Mouse (Mus musculus): ENCODE measurements around the gene Gpatch3. TPM values are rescaled to one million over a fixed set of nuclear protein-coding genes. Genes with fewer than 3 reads are reported as not detected.

The Gpatch3 gene
- total and polyA plus RNA-seq, 3 experiments = 1.9 to 5.0 (median 3.4) TPM

- Histone ChIP-seq H3K36me3 (ENCODE audit: control insufficient read depth, insufficient read depth, low read length) (no peaks in the 10 kb centered on the region), H3K9ac (ENCODE audit: low read depth, low read length) (no peak overlapping the region), H3K79me2 (replicated peaks; ENCODE audit: control insufficient read depth, insufficient read depth, low read length) (no peaks in the 10 kb centered on the region), H3K4me3 (no peak overlapping the region), H3K27me3 (ENCODE audit: control insufficient read depth, insufficient read depth, low read length) (no peaks in the 10 kb centered on the region), H3K27ac (no peak overlapping the region), H3K4me1 (ENCODE audit: control insufficient read depth, insufficient read depth, low read length) (no peaks in the 10 kb centered on the region; the same call in 1 of the 2 replicates)
- intact Hi-C loops (cut with DNase I) = loop anchor here (5.0 kb wide), 1 partner anchor 36 kb away; no protein-coding TSS in a partner anchor
- no peak for TF ChIP-seq POLR2A (IDR thresholded peaks at IDR 0.05; ENCODE audit: insufficient read depth, low read depth, low read length)
- no peak for TF ChIP-seq EP300 (IDR thresholded peaks at IDR 0.05; ENCODE audit: insufficient read depth, low read depth, low read length)
- no peak for TF ChIP-seq CTCF (IDR thresholded peaks at IDR 0.05)
- no peak for DNase-seq
- WGBS = 82% methylated on average over 6 of the region's 6 CpGs
Measured at GRCm38 (mm10) chr4:133596084-133596483, 21.5 kb downstream of the Gpatch3 start.

GRCm38 (mm10) chr4:133598616-133599015, 24.1 kb downstream of the Gpatch3 start:
- DNase-seq = no peak
- WGBS = 53% methylated on average over 4 of the region's 4 CpGs
- no peaks in the 10 kb centered on the region for H3K79me2 ChIP-seq (replicated peaks; ENCODE audit: control insufficient read depth, insufficient read depth, low read length)
- no peak overlapping the region for H3K27ac ChIP-seq
- 0 out of 2 replicates have a peak, but pooled peaks cover 1% of the 10 kb centered on the region for H3K4me1 ChIP-seq (ENCODE audit: control insufficient read depth, insufficient read depth, low read length)
- intact Hi-C loops (cut with DNase I) = loop anchor here (5.0 kb wide), 1 partner anchor 34 kb away; no protein-coding TSS in a partner anchor
- no peaks in the 10 kb centered on the region for H3K27me3 ChIP-seq (ENCODE audit: control insufficient read depth, insufficient read depth, low read length)
- no peaks in the 10 kb centered on the region for H3K36me3 ChIP-seq (ENCODE audit: control insufficient read depth, insufficient read depth, low read length)
- no peak overlapping the region for H3K9ac ChIP-seq (ENCODE audit: low read depth, low read length)
- no peak overlapping the region for H3K4me3 ChIP-seq
- no peak for TF ChIP-seq CTCF (IDR thresholded peaks at IDR 0.05)
- no peak for TF ChIP-seq EP300 (IDR thresholded peaks at IDR 0.05; ENCODE audit: insufficient read depth, low read depth, low read length)
- no peak for TF ChIP-seq POLR2A (IDR thresholded peaks at IDR 0.05; ENCODE audit: insufficient read depth, low read depth, low read length)

- Histone ChIP-seq H3K9ac (ENCODE audit: low read depth, low read length) (peak overlapping the region; percentile 61), H3K36me3 (ENCODE audit: control insufficient read depth, insufficient read depth, low read length) (no peaks in the 10 kb centered on the region), H3K4me3 (peak overlapping the region; percentile 69), H3K79me2 (replicated peaks; ENCODE audit: control insufficient read depth, insufficient read depth, low read length) (no peaks in the 10 kb centered on the region), H3K27me3 (ENCODE audit: control insufficient read depth, insufficient read depth, low read length) (no peaks in the 10 kb centered on the region), H3K27ac (peak overlapping the region; percentile 60), H3K4me1 (ENCODE audit: control insufficient read depth, insufficient read depth, low read length) (0 out of 2 replicates have a peak, but pooled peaks cover 1% of the 10 kb centered on the region)
- WGBS = 18% methylated on average over 7 of the region's 7 CpGs
- intact Hi-C loops (cut with DNase I) = loop anchor here (5.0 kb wide), 1 partner anchor 33 kb away; no protein-coding TSS in a partner anchor
- DNase-seq = no peak
- no peak for TF ChIP-seq POLR2A (IDR thresholded peaks at IDR 0.05; ENCODE audit: insufficient read depth, low read depth, low read length)
- no peak for TF ChIP-seq EP300 (IDR thresholded peaks at IDR 0.05; ENCODE audit: insufficient read depth, low read depth, low read length)
- TF ChIP-seq CTCF (IDR thresholded peaks at IDR 0.05) = no peak
Measured at GRCm38 (mm10) chr4:133599116-133599515, 24.6 kb downstream of the Gpatch3 start.

GRCm38 (mm10) chr4:133599571-133600073, 25.1 kb downstream of the Gpatch3 start:
- no peaks in the 10 kb centered on the region for H3K27me3 ChIP-seq (ENCODE audit: control insufficient read depth, insufficient read depth, low read length)
- no peaks in the 10 kb centered on the region for H3K36me3 ChIP-seq (ENCODE audit: control insufficient read depth, insufficient read depth, low read length)
- intact Hi-C loops (cut with DNase I) = loop anchor here (5.0 kb wide), 1 partner anchor 33 kb away; no protein-coding TSS in a partner anchor
- WGBS = under 1% methylated on average over 50 of the region's 50 CpGs
- H3K4me3 ChIP-seq = peak overlapping the region; percentile 69
- 0 out of 2 replicates have a peak, but pooled peaks cover 1% of the 10 kb centered on the region for H3K4me1 ChIP-seq (ENCODE audit: control insufficient read depth, insufficient read depth, low read length)
- H3K9ac ChIP-seq (ENCODE audit: low read depth, low read length) = peak overlapping the region; percentile 61
- TF ChIP-seq CTCF (IDR thresholded peaks at IDR 0.05) (peak; percentile 18; the same call in 1 of the 2 replicates), POLR2A (IDR thresholded peaks at IDR 0.05; ENCODE audit: insufficient read depth, low read depth, low read length) (no peak; the same call in 1 of the 2 replicates)
- peak; percentile 91 to 95 for DNase-seq
- H3K79me2 ChIP-seq (replicated peaks; ENCODE audit: control insufficient read depth, insufficient read depth, low read length) = no peaks in the 10 kb centered on the region
- peak overlapping the region; percentile 60 for H3K27ac ChIP-seq

- DNase-seq = no peak
- Histone ChIP-seq H3K27ac (no peak overlapping the region), H3K36me3 (ENCODE audit: control insufficient read depth, insufficient read depth, low read length) (no peaks in the 10 kb centered on the region), H3K9ac (ENCODE audit: low read depth, low read length) (no peak overlapping the region), H3K4me1 (ENCODE audit: control insufficient read depth, insufficient read depth, low read length) (0 out of 2 replicates have a peak, but pooled peaks cover 1% of the 10 kb centered on the region), H3K27me3 (ENCODE audit: control insufficient read depth, insufficient read depth, low read length) (no peaks in the 10 kb centered on the region), H3K79me2 (replicated peaks; ENCODE audit: control insufficient read depth, insufficient read depth, low read length) (no peaks in the 10 kb centered on the region), H3K4me3 (peak overlapping the region; percentile 69; the same call in 1 of the 2 replicates)
- TF ChIP-seq CTCF (IDR thresholded peaks at IDR 0.05) = no peak
- no peak for TF ChIP-seq POLR2A (IDR thresholded peaks at IDR 0.05; ENCODE audit: insufficient read depth, low read depth, low read length)
- no peak for TF ChIP-seq EP300 (IDR thresholded peaks at IDR 0.05; ENCODE audit: insufficient read depth, low read depth, low read length)
- intact Hi-C loops (cut with DNase I) = no loop called here
- WGBS = 12% methylated on average over 9 of the region's 9 CpGs
Measured at GRCm38 (mm10) chr4:133600306-133600705, 25.8 kb downstream of the Gpatch3 start.

- intact Hi-C loops (cut with DNase I) = no loop called here
- H3K4me3 ChIP-seq = no peak within 1 kb of the TSS
- H3K27ac ChIP-seq = no peak within 1 kb of the TSS
- H3K79me2 ChIP-seq (replicated peaks; ENCODE audit: control insufficient read depth, insufficient read depth, low read length) = no peaks in the 10 kb centered on the region
- DNase-seq = peak; percentile 39 to 57
- H3K27me3 ChIP-seq (ENCODE audit: control insufficient read depth, insufficient read depth, low read length) = no peaks in the 10 kb centered on the region
- no peak for TF ChIP-seq EP300 (IDR thresholded peaks at IDR 0.05; ENCODE audit: insufficient read depth, low read depth, low read length)
- TF ChIP-seq CTCF (IDR thresholded peaks at IDR 0.05) = peak; percentile 71
- no peak for TF ChIP-seq POLR2A (IDR thresholded peaks at IDR 0.05; ENCODE audit: insufficient read depth, low read depth, low read length)
- 0 out of 2 replicates have a peak, but pooled peaks cover 1% of the 10 kb centered on the region for H3K4me1 ChIP-seq (ENCODE audit: control insufficient read depth, insufficient read depth, low read length)
- H3K9ac ChIP-seq (ENCODE audit: low read depth, low read length) = no peak within 1 kb of the TSS
- 7% methylated on average over 16 of the region's 16 CpGs for WGBS
- no peaks in the 10 kb centered on the region for H3K36me3 ChIP-seq (ENCODE audit: control insufficient read depth, insufficient read depth, low read length)
Measured at GRCm38 (mm10) chr4:133601721-133602218, 27.2 kb downstream of the Gpatch3 start, which contains the start of gene Sfn. TSS of gene Sfn (minus strand) at chr4:133602168.

Data from heart, adult 2 months (tissue).